Mouse (Mus musculus) myocyte (in vitro differentiated cells): ENCODE measurements around the gene Adamts15. TPM values are rescaled to one million over a fixed set of nuclear protein-coding genes. Genes with fewer than 3 reads are reported as not detected.

Experiments
- H3K27me3 ChIP-seq: one replicate; pipeline ENCODE4 v1.6.1; 2011; ENCODE audit not compliant: control insufficient read depth, insufficient read depth, insufficient read length
- H3K36me3 ChIP-seq: one replicate; pipeline ENCODE4 v1.6.1; 2011; ENCODE audit not compliant: control insufficient read depth, insufficient read depth
- H3K4me2 ChIP-seq: one replicate; pipeline ENCODE4 v1.6.1; 2011; ENCODE audit warnings: low read depth, control low read depth
- H3K4me3 ChIP-seq: one replicate; pipeline ENCODE4 v1.5.1; 2011; ENCODE audit warnings: mild to moderate bottlenecking, control low read depth, moderate library complexity
- H3K79me2 ChIP-seq: one replicate; pipeline ENCODE4 v1.6.1; 2011; ENCODE audit not compliant: control insufficient read depth, insufficient read depth
- H3ac ChIP-seq: one replicate; pipeline ENCODE4 v1.6.1; 2011; ENCODE audit not compliant: control insufficient read depth, insufficient read length
- CEBPB ChIP-seq: IDR thresholded peaks from 2 replicates; pipeline ENCODE4 v1.6.1; 2011; ENCODE audit warnings: mild to moderate bottlenecking, moderate library complexity; ENCODE audit not compliant: poor library complexity, insufficient read depth, severe bottlenecking
- E2F4 ChIP-seq: IDR thresholded peaks from one replicate; pipeline ENCODE4 v1.6.1; 2011; ENCODE audit warnings: mild to moderate bottlenecking, control low read depth, moderate library complexity; ENCODE audit not compliant: insufficient read depth
- MAX ChIP-seq: IDR thresholded peaks from one replicate; pipeline ENCODE4 v1.6.1; 2011; ENCODE audit warnings: low read depth, mild to moderate bottlenecking, control low read depth
- MYOD1 ChIP-seq, 3 experiments: IDR thresholded peaks; one replicate each; pipeline ENCODE4 v1.6.1; 2011; ENCODE audit warnings: control low read depth in 2 of 3, low read depth in 2 of 3, mild to moderate bottlenecking in 2 of 3, moderate library complexity in 1 of 3; ENCODE audit not compliant: insufficient read length in 2 of 3, control insufficient read depth in 1 of 3
- MYOG ChIP-seq, 3 experiments: IDR thresholded peaks; one replicate each; pipeline ENCODE4 v1.6.1; 2011; ENCODE audit warnings: control low read depth in 2 of 3, low read depth in 2 of 3, mild to moderate bottlenecking in 2 of 3; ENCODE audit not compliant: insufficient read length in 2 of 3, control insufficient read depth in 1 of 3, insufficient read depth in 1 of 3
- POLR2A ChIP-seq: IDR thresholded peaks from one replicate; pipeline ENCODE4 v1.6.1; 2011; ENCODE audit warnings: low read depth, mild to moderate bottlenecking, control low read depth, moderate library complexity; ENCODE audit not compliant: insufficient read length
- POLR2AphosphoS2 ChIP-seq: IDR thresholded peaks from one replicate; pipeline ENCODE4 v1.6.1; 2011; ENCODE audit warnings: low read depth, control low read depth; ENCODE audit not compliant: insufficient read length
- REST ChIP-seq: IDR thresholded peaks from one replicate; pipeline ENCODE4 v1.6.1; 2011; ENCODE audit warnings: mild to moderate bottlenecking, control low read depth, moderate library complexity; ENCODE audit not compliant: insufficient read depth, insufficient read length
- SRF ChIP-seq: IDR thresholded peaks from one replicate; pipeline ENCODE4 v1.6.1; 2011; ENCODE audit warnings: low read depth; ENCODE audit not compliant: control insufficient read depth, insufficient read length
- TCF12 ChIP-seq: IDR thresholded peaks from one replicate; pipeline ENCODE4 v1.6.1; 2011; ENCODE audit warnings: mild to moderate bottlenecking, control low read depth; ENCODE audit not compliant: poor library complexity, insufficient read depth, severe bottlenecking
- TCF3 ChIP-seq: IDR thresholded peaks from one replicate; pipeline ENCODE4 v1.6.1; 2011; ENCODE audit warnings: low read depth, control low read depth; ENCODE audit not compliant: insufficient read length
- USF1 ChIP-seq: IDR thresholded peaks from one replicate; pipeline ENCODE4 v1.6.1; 2011; ENCODE audit warnings: low read depth, mild to moderate bottlenecking, control low read depth, moderate library complexity
- polyA plus RNA-seq: library from polyadenylated mRNA; unstranded; fragments of >200 nt; fragmentation: generic; extraction: Trizol; gene quantifications from one replicate; pipeline ENCODE4 v1.2.1, GENCODE M21; 2012; ENCODE audit warnings: missing spikeins

Adamts15 gene
- polyA plus RNA-seq, 1 experiment, result not detected

- Histone ChIP-seq H3K4me3 (no peak overlapping the region), H3K27me3 (peaks cover 6% of the 10 kb centered on the region), H3K36me3 (no peaks in the 10 kb centered on the region), H3ac (no peak overlapping the region), H3K79me2 (no peaks in the 10 kb centered on the region), H3K4me2 (no peak overlapping the region)
- TF ChIP-seq REST (no peak), MAX (no peak), E2F4 (no peak), SRF (no peak), USF1 (no peak), POLR2AphosphoS2 (no peak), CEBPB (no peak), POLR2A (no peak), TCF12 (no peak), MYOG (IDR thresholded peaks at IDR 0.05; ENCODE audit: control insufficient read depth in 1 of 3, insufficient read depth in 1 of 3, insufficient read length in 2 of 3, low read depth in 2 of 3) (no peak), MYOD1 (IDR thresholded peaks at IDR 0.05; ENCODE audit: control insufficient read depth in 1 of 3, insufficient read length in 2 of 3, low read depth in 2 of 3) (no peak), TCF3 (no peak)
Observed at GRCm38 (mm10) chr9:30950592-30950991, 28.3 kb upstream of the Adamts15 start.

- Histone ChIP-seq H3K27me3 (peaks cover 4% of the 10 kb centered on the region), H3K4me3 (no peak overlapping the region), H3K4me2 (no peak overlapping the region), H3ac (no peak overlapping the region), H3K79me2 (no peaks in the 10 kb centered on the region), H3K36me3 (no peaks in the 10 kb centered on the region)
- TF ChIP-seq CEBPB (no peak), USF1 (no peak), TCF12 (no peak), E2F4 (no peak), MAX (no peak), REST (no peak), TCF3 (no peak), MYOD1 (IDR thresholded peaks at IDR 0.05; ENCODE audit: control insufficient read depth in 1 of 3, insufficient read length in 2 of 3, low read depth in 2 of 3) (no peak), POLR2A (no peak), POLR2AphosphoS2 (no peak), MYOG (IDR thresholded peaks at IDR 0.05; ENCODE audit: control insufficient read depth in 1 of 3, insufficient read depth in 1 of 3, insufficient read length in 2 of 3, low read depth in 2 of 3) (no peak), SRF (no peak)
Observed at GRCm38 (mm10) chr9:30949971-30950370, 27.7 kb upstream of the Adamts15 start.

GRCm38 (mm10) chr9:30949422-30949821, 27.2 kb upstream of the Adamts15 start:
- Histone ChIP-seq H3ac (no peak overlapping the region), H3K4me3 (no peak overlapping the region), H3K36me3 (no peaks in the 10 kb centered on the region), H3K27me3 (peaks cover 10% of the 10 kb centered on the region), H3K4me2 (no peak overlapping the region), H3K79me2 (no peaks in the 10 kb centered on the region)
- TF ChIP-seq CEBPB (no peak), MAX (no peak), TCF12 (no peak), E2F4 (no peak), REST (no peak), USF1 (no peak), TCF3 (no peak), SRF (no peak), MYOD1 (IDR thresholded peaks at IDR 0.05; ENCODE audit: control insufficient read depth in 1 of 3, insufficient read length in 2 of 3, low read depth in 2 of 3) (no peak), POLR2A (no peak), MYOG (IDR thresholded peaks at IDR 0.05; ENCODE audit: control insufficient read depth in 1 of 3, insufficient read depth in 1 of 3, insufficient read length in 2 of 3, low read depth in 2 of 3) (no peak), POLR2AphosphoS2 (no peak)

- Histone ChIP-seq H3ac (no peak overlapping the region), H3K27me3 (peaks cover 46% of the 10 kb centered on the region), H3K4me2 (no peak overlapping the region), H3K4me3 (no peak overlapping the region), H3K79me2 (no peaks in the 10 kb centered on the region), H3K36me3 (no peaks in the 10 kb centered on the region)
- no peak for TF ChIP-seq TCF12
- TF ChIP-seq SRF, result no peak
- TF ChIP-seq POLR2A, result no peak
- no peak for TF ChIP-seq TCF3
- no peak for TF ChIP-seq E2F4
- no peak for TF ChIP-seq MYOD1 (IDR thresholded peaks at IDR 0.05; ENCODE audit: control insufficient read depth in 1 of 3, insufficient read length in 2 of 3, low read depth in 2 of 3)
- TF ChIP-seq CEBPB, result no peak
- no peak for TF ChIP-seq POLR2AphosphoS2
- TF ChIP-seq USF1, result no peak
- no peak for TF ChIP-seq REST
- no peak for TF ChIP-seq MYOG (IDR thresholded peaks at IDR 0.05; ENCODE audit: control insufficient read depth in 1 of 3, insufficient read depth in 1 of 3, insufficient read length in 2 of 3, low read depth in 2 of 3)
- no peak for TF ChIP-seq MAX
Observed at GRCm38 (mm10) chr9:30945276-30945675, 23.0 kb upstream of the Adamts15 start.

- peaks cover 46% of the 10 kb centered on the region for H3K27me3 ChIP-seq
- TF ChIP-seq MYOD1 (IDR thresholded peaks at IDR 0.05; ENCODE audit: control insufficient read depth in 1 of 3, insufficient read length in 2 of 3, low read depth in 2 of 3) (no peak), MYOG (IDR thresholded peaks at IDR 0.05; ENCODE audit: control insufficient read depth in 1 of 3, insufficient read depth in 1 of 3, insufficient read length in 2 of 3, low read depth in 2 of 3) (no peak), REST (no peak), SRF (no peak), POLR2AphosphoS2 (no peak), CEBPB (no peak), TCF3 (no peak), TCF12 (no peak), POLR2A (no peak), MAX (no peak), USF1 (no peak), E2F4 (no peak)
- H3K36me3 ChIP-seq, result no peaks in the 10 kb centered on the region
- H3K4me3 ChIP-seq, result no peak overlapping the region
- H3ac ChIP-seq, result no peak overlapping the region
- H3K4me2 ChIP-seq, result no peak overlapping the region
- no peaks in the 10 kb centered on the region for H3K79me2 ChIP-seq
Observed at GRCm38 (mm10) chr9:30944234-30944633, 22.0 kb upstream of the Adamts15 start.
